Mouse (Mus musculus): ENCODE measurements around the gene Magi1.

GRCm38 (mm10) chr6:94283318-94284061, at the start of gene Magi1:
- TF ChIP-seq ZKSCAN1 (IDR thresholded peaks at IDR 0.05; ENCODE audit: low read depth, low read length) (no peak), KAT2A (conservative IDR thresholded peaks at IDR 0.05; ENCODE audit: low read depth, low read length) (no peak), NRF1 (IDR thresholded peaks at IDR 0.05; ENCODE audit: insufficient read depth, low read depth, low read length, poor library complexity, severe bottlenecking) (no peak), SIN3A (IDR thresholded peaks at IDR 0.05; ENCODE audit: low read length) (no peak), ELF1 (IDR thresholded peaks at IDR 0.05; ENCODE audit: low read depth, low read length) (no peak), BHLHE40 (IDR thresholded peaks at IDR 0.05; ENCODE audit: borderline replicate concordance, low read depth, low read length) (no peak), CTCF (IDR thresholded peaks at IDR 0.05 in 2 of 3, conservative IDR thresholded peaks at IDR 0.05 in 1 of 3; ENCODE audit: control insufficient read depth in 1 of 3, insufficient read depth in 1 of 3, low read depth in 2 of 3, low read length in 3 of 3, poor library complexity in 1 of 3, severe bottlenecking in 1 of 3) (no peak), EP300 (IDR thresholded peaks at IDR 0.05; ENCODE audit: low read depth in 1 of 2, low read length in 2 of 2) (no peak), HCFC1 (IDR thresholded peaks at IDR 0.05; ENCODE audit: low read depth, low read length) (no peak), CHD2 (IDR thresholded peaks at IDR 0.05; ENCODE audit: low read length) (no peak), USF1 (IDR thresholded peaks at IDR 0.05; ENCODE audit: low read depth, low read length) (no peak), TBP (IDR thresholded peaks at IDR 0.05; ENCODE audit: low read depth, low read length) (no peak), MYB (IDR thresholded peaks at IDR 0.05; ENCODE audit: low read depth, low read length) (no peak), ZMIZ1 (IDR thresholded peaks at IDR 0.05; ENCODE audit: low read depth, low read length) (no peak)

All from MEL (cell line).